Mouse (Mus musculus) bone marrow macrophage, adult 2 months (primary cell): ENCODE results near the gene Vdr.

Experiments
- CTCF ChIP-seq: IDR thresholded peaks from 2 replicates; pipeline ENCODE4 v1.5.1; 2012; ENCODE audit warnings: low read depth, mild to moderate bottlenecking, low read length, moderate library complexity
- POLR2A ChIP-seq: IDR thresholded peaks from 2 replicates; pipeline ENCODE4 v1.6.1; 2012; ENCODE audit warnings: mild to moderate bottlenecking, low read depth, low read length, borderline replicate concordance

GRCm38 (mm10) chr15:97831242-97831986 is 79.0 kb downstream of the Vdr start:
- no peak for TF ChIP-seq POLR2A
- TF ChIP-seq CTCF = no peak
